Mouse (Mus musculus) stomach, postnatal 0 days (tissue): ENCODE results near the gene Endov.

Experiments used
- CTCF ChIP-seq: IDR thresholded peaks from 2 replicates; pipeline ENCODE4 v1.5.1; 2016; ENCODE audit warnings: antibody characterized with exemption, low read depth, mild to moderate bottlenecking, moderate library complexity
- EP300 ChIP-seq: optimal IDR thresholded peaks from 2 replicates; pipeline ENCODE3; 2016; ENCODE audit warnings: antibody characterized with exemption

DNA sequence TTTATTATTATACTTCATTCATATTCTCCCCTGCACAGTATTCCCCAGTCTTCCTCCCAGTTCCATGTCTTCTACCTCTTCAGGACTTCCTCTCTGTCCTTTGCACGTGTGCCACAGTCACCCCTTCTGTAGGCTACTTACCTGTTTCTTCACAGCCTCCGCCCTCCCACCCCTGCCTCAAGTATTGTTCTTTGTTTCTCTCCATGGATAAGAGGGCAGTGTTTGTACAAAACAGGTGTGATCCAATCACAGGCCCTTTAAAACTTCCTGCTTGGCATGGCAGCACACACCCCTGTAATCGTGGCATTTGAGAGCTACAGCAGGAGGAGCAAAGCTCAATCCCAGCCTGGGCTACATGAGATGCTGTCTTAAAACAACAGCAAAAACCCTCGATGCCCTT lies 2.4 kb downstream of the Endov start:
- TF ChIP-seq CTCF: no peak
- TF ChIP-seq EP300: no peak
